Mouse (Mus musculus) bone marrow macrophage, adult 2 months (primary cell): ENCODE results near the gene Cdk14.

Source experiments
- CTCF ChIP-seq: IDR thresholded peaks from 2 replicates; pipeline ENCODE4 v1.5.1; 2012; ENCODE audit warnings: low read depth, mild to moderate bottlenecking, low read length, moderate library complexity
- POLR2A ChIP-seq: IDR thresholded peaks from 2 replicates; pipeline ENCODE4 v1.6.1; 2012; ENCODE audit warnings: mild to moderate bottlenecking, low read depth, low read length, borderline replicate concordance

- TF ChIP-seq CTCF, result no peak
- TF ChIP-seq POLR2A, result no peak
Observed at GRCm38 (mm10) chr5:4894988-4895387, 525.1 kb downstream of the Cdk14 start.
